Mouse (Mus musculus): ENCODE results near the gene Nudt17.
"Not testable (repeated sequence)": the region's sequence is repeated elsewhere in the genome, so short reads cannot be mapped to it uniquely, and the experiment has no call there.

The Nudt17 gene

DNA sequence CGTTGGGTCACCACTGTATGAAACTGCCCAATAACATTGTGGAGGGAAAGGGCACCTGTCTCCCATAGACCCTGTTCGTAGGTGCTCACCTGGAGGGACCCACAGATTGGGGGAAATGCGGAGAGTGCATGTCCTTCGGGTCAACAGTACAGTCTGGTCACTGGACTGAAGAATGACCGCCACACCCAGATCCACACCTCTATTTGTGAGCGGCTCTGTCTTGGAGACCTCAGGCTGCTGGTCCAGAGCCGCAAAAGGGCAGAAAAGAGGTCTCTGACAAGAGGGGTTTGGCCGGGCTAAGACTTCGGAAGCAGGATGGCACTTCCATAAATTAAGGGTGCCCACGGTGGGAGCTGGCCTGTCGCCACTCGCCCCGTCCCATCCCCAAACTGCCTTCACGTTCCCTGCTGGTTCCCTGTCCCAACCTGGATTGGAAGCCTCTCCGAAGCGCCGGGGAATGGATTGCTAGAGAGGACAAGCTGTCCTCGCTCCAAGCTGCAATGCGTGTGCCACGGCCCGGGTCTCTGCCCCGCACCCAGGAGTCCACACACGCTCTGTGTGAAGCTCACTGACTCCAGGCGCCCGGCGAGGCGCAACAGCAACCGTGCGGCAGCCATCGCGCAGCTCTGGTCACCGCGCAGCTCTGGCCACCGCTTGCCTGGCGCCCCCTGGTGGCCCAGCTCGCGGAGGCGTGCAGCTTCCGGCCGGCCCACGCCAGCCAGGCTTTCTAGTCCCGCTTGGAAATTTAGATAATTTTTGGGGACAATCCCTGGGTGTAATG, at the start of gene Nudt17:
TSS of gene Nudt17 (minus strand) at position 660 of the 781 bp plus-strand sequence.
- in situ Hi-C loops (cut with MboI; ENCODE audit: low sequenced_read_pairs) = no loop called here

DNA sequence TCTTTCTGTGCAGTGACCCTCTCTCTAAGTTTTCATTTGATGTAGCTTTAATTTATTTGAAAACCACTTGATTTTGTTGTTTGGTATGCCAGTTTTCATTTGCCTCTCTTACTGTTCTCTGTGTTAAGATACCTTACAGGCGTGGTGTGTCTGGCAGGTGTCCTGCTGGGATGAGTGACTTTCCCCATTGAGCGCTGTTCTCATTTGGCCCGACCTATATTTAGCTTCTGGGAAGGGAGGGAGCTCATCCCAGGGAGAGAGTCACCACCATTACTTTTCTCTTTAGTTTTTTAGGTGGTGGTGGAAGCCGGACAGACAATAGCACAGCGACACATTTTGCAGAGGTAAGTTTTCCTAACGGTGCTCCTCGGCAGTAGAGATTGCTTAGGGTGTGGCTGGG, 49.3 kb upstream of the Nudt17 start:
- in situ Hi-C loops (cut with MboI; ENCODE audit: low sequenced_read_pairs) = no loop called here

DNA sequence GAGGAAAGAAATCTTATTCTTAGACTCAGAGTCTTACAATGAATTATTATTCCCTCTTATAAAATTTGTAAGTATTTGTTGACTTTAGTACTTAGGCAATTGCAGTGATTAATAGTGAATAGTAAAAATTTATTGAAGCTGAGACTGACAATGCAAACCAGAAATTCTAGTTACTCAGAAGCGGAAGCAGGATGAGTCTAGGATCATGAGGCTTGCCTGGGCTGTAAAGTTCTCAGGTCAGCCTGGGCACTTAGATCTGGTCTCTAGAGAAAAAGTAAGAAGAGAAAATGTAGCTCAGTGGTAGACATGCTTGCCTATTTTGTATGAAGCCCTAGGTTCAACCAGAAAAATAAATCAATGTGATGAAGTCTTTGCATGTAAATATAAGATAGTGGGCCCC, 47.6 kb upstream of the Nudt17 start:
- in situ Hi-C loops (cut with MboI; ENCODE audit: low sequenced_read_pairs) = no loop called here

DNA sequence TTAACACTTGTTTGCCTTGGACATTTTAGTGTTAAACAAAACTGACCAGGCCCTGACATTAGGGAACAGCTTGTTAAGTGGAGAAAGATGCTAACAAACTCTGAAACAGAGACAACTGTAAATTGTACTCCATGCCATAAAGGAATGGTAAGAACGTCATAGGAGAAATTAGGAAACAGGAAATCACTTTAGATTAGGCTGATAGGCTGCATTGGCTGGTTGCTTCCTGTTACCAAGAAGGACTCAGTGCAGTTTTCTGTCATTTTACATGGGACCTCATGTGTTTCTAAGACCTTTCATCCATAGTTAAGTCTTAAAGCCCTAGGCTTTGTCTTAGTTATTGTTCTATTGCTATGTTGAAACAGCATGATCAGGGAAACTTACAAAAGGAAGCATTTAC, 38.5 kb upstream of the Nudt17 start:
- in situ Hi-C loops (cut with MboI; ENCODE audit: low sequenced_read_pairs) = no loop called here

DNA sequence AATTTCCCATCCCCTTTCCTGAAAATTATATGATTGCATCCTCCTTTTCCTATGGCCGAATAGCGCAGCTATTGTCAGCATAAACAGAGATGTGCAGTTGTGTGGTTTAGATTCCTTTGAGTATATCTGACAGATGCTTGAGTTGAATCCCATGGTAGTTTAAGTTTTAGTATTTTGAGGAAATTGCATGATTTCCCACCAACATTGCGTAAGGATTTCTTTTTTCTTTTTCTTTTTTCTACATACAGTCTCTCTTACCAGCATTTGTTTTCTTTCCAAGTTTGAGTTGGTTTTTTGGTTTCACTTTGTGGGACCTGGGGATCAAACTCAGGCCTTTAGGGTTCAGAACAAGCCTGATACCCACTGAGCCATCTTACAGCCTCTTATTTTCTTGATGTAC, 36.0 kb upstream of the Nudt17 start:
- in situ Hi-C loops (cut with MboI; ENCODE audit: low sequenced_read_pairs) = no loop called here

DNA sequence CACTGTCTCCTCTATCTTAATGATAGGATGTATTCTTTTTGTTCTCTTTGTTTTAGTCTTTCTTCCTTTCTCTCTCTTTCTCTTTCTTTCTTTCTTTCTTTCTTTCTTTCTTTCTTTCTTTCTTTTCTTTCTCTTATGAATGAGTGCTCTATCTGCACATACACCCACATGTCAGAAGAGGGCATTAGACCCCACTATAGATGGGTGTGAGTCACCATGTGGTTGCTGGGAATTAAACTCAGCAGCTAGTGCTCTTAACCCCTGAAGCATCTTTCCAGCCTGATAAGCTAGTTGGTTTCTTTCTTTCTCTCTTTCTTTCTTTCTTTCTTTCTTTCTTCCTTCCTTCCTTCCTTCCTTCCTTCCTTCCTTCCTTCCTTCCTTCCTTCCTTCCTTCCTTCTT, 31.9 kb upstream of the Nudt17 start:
- in situ Hi-C loops (cut with MboI; ENCODE audit: low sequenced_read_pairs) = not testable (repeated sequence)

DNA sequence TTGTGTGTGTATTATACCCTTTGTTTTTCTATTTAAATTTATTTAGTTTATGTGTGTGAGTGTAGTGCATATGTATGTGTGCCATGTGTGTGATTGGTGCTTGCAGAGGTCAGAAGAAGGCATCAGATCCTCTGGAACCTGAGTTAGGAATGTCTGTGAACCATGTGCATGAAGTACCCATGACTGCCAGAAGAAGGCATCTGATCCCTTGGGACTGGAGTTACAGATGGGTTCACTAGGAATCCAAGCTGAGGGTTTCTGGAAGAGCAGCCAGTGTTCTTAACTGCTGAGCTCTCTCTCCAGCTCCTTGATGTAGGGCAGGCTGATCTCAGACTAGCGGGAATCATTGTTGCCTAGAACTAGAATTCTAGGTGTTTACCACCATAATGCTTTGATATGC, 29.6 kb upstream of the Nudt17 start:
- in situ Hi-C loops (cut with MboI; ENCODE audit: low sequenced_read_pairs) = no loop called here

DNA sequence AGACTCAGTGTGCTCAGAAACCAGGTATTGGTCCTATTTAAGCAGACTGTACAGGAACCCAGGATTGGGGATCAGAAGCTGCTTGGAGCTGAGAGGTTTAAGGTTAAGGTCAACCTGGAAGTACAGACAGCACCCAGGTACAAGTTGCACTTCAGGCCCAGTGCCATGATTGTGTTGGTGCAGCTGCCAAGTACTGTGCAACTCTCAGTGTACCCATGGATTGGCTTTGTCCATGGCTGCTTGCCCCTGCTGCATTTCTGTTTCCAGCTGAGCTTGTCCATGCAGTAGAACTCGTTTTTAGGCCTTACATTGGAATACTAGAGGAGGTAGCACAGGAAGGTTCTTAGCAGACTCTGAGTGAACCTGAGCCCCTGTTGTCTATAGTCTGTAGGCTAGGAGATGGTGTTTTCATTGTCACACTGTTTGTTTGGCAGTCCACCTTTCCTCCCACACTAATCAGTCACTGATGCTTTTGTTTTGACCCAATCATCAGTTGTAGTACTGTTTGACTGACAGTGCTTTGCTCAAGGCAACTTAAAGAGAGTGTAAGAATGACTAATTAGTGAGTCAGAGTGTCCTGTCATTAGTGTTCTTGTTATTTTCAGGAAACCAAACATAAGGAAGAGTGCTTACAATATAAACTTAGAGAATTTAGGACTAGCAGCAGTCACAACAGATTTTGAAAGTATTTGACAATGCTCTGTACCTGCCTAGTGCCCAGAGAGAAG, 28.8 kb upstream of the Nudt17 start:
- in situ Hi-C loops (cut with MboI; ENCODE audit: low sequenced_read_pairs) = no loop called here

DNA sequence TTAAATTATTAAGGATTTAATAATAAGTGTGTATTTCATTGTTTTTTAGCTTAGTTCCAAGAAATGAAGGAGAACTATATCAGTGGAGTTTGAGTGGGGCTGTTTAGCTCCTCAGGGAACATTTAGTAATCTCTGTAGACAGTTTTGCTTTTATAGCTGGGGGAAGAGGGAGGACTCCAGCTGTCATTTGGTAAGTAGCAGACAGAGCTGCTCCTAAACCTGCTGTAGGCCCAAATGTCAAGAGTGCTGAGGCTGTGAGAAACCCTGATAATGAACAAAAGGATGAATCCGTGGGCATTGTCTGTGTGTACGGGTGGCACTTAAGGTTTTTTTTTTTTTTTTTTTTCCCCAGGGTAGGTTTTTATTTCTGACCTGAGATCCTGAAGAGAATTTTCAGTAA, 26.8 kb upstream of the Nudt17 start:
- in situ Hi-C loops (cut with MboI; ENCODE audit: low sequenced_read_pairs) = no loop called here

DNA sequence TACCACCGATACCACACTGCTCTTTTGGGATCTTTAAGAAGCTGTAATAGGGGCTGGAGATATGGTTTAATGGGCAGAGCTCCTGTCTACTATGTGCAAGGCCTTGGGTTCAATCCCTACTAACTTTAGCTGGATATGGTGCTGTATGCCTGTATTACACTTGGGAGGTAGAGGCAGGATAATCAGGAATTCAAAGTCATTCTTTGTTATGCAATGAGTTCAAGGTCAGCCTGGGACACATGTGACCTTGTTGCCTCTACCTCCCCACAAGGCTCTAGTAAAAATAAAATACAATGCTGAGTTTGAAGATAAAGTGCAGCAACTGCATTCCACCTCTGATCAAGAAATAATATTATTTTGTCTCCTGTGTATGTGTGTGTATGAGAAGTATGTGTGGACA, 25.6 kb upstream of the Nudt17 start:
- in situ Hi-C loops (cut with MboI; ENCODE audit: low sequenced_read_pairs) = no loop called here

DNA sequence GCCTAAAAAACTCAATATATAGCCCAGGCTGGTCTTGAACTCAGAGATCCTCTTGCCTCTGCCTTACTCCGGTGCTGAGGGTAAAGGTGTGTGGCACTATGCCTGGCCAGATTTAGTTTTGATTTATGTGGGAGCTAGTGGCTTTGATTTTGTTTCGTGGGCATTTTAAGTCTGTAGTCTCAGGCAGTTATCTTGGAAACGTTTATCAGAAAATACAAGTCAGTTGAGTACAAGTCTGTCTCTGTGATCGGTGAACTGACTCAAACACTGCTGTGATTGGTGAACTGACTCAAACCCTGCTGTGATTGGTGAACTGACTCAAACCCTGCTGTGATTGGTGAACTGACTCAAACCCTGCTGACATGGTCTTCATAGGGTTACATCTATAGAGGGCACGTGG, 22.4 kb upstream of the Nudt17 start:
- in situ Hi-C loops (cut with MboI; ENCODE audit: low sequenced_read_pairs) = no loop called here

DNA sequence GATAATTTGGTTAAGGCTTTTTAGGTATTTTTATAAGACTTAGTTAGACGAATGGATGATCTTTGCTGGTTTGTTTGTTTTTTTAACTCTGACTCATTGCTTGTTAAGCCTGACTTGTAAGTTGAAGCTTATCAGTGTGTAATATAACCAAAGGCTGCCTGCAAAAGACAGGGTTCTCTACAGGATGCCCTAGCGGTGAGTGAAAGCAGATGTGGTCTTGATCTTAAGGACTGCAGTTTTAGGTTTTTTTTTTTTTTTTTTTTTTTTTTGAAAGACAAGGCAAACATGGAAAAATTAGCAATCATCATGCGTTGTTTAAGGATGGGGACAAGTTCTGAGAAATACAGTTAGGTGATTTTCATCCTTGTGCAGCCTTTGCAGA, 21.0 kb upstream of the Nudt17 start:
- in situ Hi-C loops (cut with MboI; ENCODE audit: low sequenced_read_pairs) = no loop called here

DNA sequence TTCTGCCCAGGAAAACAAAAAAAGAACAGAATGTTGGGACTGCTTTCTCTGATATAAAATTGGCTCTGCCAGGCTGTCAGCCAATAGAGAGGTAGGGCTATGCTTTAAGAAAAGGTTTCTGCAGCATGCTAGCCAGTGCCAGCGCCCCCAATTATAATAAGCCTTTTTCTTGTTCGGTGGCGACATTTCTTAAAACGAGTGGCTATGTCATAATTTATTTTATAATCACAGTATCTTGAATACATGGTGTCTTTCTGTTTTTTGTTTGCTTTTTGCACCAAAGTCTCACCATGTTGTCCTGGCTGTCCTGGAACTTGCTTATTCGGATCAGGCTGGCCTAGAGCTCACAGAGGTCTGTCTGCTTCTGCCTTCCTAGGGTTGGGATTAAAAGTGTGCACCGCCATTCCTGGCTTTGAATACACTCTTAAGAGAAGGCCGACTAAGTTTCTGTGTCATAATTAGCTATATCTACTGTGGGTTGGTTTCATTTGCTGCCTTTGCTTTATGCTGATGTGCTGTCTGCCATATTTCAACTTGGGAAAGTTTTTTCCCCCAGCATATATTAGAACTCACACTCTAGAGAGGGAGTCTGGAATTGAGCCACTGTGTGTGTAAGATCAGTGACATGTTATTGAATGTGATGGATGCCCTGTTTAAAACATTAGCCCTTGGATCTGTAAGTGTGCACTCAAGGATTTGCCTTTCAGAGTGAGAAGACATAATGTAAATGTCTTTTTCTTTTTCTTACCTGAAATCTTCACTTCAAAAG, 20.5 kb upstream of the Nudt17 start:
- in situ Hi-C loops (cut with MboI; ENCODE audit: low sequenced_read_pairs) = no loop called here

DNA sequence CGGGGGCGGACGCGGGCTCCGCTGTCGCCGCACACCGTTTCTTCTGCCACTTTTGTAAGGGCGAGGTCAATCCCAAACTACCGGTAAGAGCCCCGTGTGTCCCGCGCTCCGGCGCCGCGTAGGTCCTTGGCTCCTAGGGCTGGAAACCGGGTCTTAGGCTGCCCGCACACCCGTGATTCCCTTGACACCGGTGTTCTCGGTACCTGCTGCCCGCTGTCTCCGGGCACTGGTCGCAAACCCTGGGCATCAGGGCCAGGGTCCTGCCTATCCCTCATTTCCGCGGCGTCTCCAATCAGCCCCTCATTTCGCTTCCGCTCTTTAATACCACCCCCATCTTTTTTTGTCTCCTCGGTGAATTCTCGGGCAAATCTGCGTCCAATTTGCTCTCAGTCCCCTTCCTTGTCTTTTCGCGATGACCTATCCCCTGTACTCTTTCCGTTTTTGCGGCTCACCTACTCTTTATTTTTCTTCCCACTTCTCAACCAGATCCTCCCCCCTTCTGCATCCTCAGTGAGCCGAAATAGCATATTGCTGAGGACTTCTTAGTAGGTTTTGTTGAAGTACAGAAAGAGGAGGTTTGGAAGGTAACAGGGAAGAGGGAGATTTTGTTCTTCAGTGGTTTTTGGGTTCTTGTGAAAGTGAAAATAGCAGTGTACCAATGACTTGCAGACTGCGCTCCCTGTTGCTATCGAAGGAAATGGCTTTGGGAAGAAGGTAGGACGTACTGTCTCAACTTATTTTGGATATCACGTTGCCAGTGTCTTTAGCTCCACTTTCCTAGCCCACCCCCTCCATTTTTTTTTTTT, 19.7 kb upstream of the Nudt17 start:
- in situ Hi-C loops (cut with MboI; ENCODE audit: low sequenced_read_pairs) = no loop called here

DNA sequence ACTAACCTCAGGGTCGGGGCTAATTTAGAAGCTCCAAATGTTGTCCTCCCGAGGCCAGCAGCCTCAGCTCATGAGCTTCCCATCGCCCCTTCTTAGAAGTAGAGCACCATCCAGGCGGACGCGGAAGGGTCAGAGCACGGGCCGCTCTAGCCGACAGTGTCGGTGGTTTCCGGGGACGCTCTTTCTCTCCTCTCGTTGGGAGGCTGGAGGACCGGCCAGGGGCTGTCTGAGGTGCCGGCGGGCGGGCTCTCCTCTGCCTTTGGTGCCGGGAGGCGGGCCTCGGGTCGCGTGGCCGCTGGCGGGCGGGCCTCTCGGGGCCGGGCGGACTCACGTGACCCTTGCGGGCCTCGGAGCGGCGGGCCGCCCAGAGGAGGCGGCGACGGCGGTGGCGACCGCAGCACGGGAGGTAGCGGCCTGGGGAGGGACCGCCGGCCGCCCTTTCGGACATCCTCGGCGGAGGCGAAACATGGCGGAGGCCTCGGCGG, 19.0 kb upstream of the Nudt17 start, which contains the start of the genes Polr3c and Rnf115:
TSS of gene Polr3c (minus strand) at position 286 of the 485 bp plus-strand sequence.
TSS of gene Rnf115 (plus strand) at position 322 of the 485 bp plus-strand sequence.
- in situ Hi-C loops (cut with MboI; ENCODE audit: low sequenced_read_pairs) = no loop called here

DNA sequence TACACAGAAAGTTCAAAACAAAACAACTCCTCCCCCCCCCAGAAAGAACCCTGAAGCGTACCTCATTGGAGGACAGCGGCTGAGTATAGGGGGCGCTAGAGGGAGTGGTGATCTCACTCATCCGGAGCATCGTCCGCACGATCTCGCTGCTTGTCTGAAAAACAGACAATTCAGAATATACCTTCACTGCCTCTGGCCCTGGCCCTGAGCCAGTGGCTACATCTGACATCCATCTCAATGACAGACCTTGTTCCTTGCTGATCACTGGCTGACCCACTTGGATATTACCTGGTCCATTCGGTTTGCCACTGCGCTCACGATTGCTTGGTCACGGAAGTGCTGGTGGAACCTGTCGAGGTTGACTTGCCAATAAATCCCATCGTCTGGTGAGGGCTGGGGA, 10.8 kb upstream of the Nudt17 start:
- in situ Hi-C loops (cut with MboI; ENCODE audit: low sequenced_read_pairs) = no loop called here

DNA sequence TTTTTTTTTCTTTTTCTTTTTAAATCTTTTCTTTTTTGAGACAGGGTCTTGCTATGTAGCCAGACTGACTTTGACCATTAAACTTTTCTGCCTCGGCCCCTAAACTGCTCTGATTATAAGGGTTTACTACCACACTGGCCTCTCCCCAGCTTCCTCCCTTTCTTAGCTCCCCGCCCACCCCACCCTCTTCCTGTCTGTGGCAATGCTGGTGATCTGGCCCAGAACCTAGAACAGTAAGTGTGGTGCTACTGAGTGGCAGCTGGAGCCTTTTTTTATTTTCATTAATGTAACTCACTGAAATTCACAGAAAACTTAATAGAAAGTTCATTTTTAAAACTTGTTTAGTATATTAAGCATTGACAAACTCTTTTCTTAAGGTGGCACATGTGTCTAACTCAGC, 7.5 kb upstream of the Nudt17 start:
- in situ Hi-C loops (cut with MboI; ENCODE audit: low sequenced_read_pairs) = no loop called here

DNA sequence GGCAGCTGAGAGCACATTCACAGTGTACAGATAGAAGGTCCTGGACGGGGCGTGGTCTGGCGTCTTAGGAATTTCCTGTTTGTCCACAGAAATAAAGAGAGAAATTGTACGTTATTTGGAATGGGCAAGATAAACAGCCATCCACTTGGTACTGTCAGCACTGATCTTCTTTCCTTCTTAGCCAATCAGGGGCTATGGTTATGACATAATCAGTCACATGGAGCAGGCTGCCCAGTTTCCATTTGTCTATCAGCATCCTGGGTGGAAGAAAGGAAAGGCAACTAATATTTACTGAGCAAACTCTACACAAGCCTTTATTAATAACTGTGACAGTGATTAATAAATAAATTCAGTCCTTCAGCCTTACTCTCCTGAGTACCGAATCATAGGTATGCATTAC, 5.9 kb upstream of the Nudt17 start:
- in situ Hi-C loops (cut with MboI; ENCODE audit: low sequenced_read_pairs) = no loop called here

DNA sequence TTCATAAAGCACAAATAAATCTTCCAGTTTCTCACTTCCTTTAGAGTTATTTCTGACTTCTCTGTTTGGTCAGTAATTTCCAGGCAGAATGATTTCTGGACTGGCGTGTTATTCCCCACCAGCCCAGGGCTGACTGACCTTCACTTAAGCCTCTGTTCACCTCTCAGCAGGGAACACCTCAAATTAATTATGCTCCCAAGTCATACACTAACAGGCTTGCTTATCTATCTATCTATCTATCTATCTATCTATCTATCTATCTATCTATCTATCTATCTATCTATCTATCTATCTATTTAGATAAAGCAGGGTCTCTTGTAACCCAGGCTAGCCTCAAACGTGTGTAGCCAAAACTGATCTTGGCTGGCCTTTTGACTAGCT, 312 bp upstream of the Nudt17 start:
- in situ Hi-C loops (cut with MboI; ENCODE audit: low sequenced_read_pairs) = no loop called here

DNA sequence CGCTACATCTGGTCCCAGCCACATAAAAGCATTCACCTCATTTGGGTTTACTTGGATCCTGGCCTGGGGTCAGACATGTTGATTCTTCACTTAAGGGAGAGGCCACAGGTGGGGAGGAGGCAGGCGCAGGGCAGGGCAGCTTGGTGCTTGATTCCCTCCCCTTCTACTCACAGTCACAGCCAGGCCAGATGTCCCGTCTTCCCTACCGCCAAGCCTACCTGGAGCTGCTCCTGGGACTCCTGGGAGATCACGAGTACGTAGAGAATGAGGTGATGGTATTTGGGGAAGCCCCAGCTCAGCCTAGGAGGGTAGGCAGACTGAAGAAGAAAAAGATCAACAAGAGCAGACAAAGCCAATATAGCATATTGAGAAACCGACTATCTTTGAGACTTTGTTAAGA, 1.4 kb downstream of the Nudt17 start:
- in situ Hi-C loops (cut with MboI; ENCODE audit: low sequenced_read_pairs) = no loop called here

DNA sequence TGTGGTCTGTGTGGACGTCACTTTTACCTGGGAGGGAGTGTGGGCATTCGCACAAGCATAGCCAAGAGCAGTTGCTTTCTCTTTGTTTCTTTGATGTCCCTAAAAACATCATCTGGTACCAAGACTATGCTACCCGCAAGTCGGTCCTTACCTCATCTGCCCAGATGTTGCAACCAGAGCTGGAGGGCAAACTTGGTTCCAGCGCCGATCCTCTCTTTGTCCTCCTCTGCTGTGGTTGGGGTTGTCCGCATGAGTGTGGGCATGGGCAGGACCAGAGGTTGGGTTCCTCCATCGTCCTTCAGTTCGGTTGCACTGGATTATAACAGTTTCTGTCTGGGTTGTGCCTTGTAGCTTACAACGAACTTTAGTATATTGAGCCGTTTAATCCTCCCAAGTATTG, 2.1 kb downstream of the Nudt17 start:
- in situ Hi-C loops (cut with MboI; ENCODE audit: low sequenced_read_pairs) = no loop called here

Data from CH12F3 (cell line).